In genomic region chr2:3546588-3546987, GRCm38 (mm10) we compare ENCODE assay signal across 9 mouse cellular contexts. TPM values are rescaled to one million over a fixed set of nuclear protein-coding genes. Genes with fewer than 3 reads are reported as not detected.
DNase-seq lines count a peak whose midpoint lies in the region; ATAC-seq lines count a peak whose summit lies in the region.
"Had no signal": no experiment of that assay in that cellular context is flagged by ENCODE, and none has a peak within 500 bp of the region (broad histone marks: within the 10 kb centered on the region; RNA-seq: fewer than 3 reads in every experiment).

No protein-coding gene starts in this region.

- H3K4me3 ChIP-seq in midbrain, embryonic 11.5 days (ENCODE audit: low read depth, low read length): no peak overlapping the region
- no peak overlapping the region for H3K4me3 ChIP-seq in midbrain, embryonic 13.5 days (replicated peaks)
- no peak overlapping the region for H3K4me3 ChIP-seq in limb, embryonic 10.5 days
- H3K4me3 ChIP-seq: stomach, embryonic 15.5 days had no signal

- H3K9me3 ChIP-seq in midbrain, embryonic 11.5 days (ENCODE audit: control insufficient read depth, low read length): no peaks in the 10 kb centered on the region
- H3K9me3 ChIP-seq in midbrain, embryonic 13.5 days: 0 out of 2 replicates have a peak, but pooled peaks cover 3% of the 10 kb centered on the region
- H3K9me3 ChIP-seq in limb, embryonic 10.5 days (replicated peaks): no peaks in the 10 kb centered on the region
- H3K9me3 ChIP-seq: stomach, embryonic 15.5 days had no signal

- no peaks in the 10 kb centered on the region for H3K27me3 ChIP-seq in midbrain, embryonic 11.5 days (ENCODE audit: control insufficient read depth, insufficient read depth, low read length)
- H3K27me3 ChIP-seq in midbrain, embryonic 13.5 days: no peaks in the 10 kb centered on the region
- no peaks in the 10 kb centered on the region for H3K27me3 ChIP-seq in limb, embryonic 10.5 days (ENCODE audit: low read depth, poor library complexity, severe bottlenecking)
- H3K27me3 ChIP-seq: stomach, embryonic 15.5 days had no signal

- 2% methylated on average over 4 of the region's 4 CpGs for WGBS in midbrain, embryonic 11.5 days
- WGBS in midbrain, embryonic 13.5 days: 3% methylated on average over 4 of the region's 4 CpGs
- 6% methylated on average over 4 of the region's 4 CpGs for WGBS in limb, embryonic 10.5 days

- H3K4me2 ChIP-seq in midbrain, embryonic 11.5 days: no peak overlapping the region
- H3K4me2 ChIP-seq in midbrain, embryonic 13.5 days (replicated peaks): no peak overlapping the region
- H3K4me2 ChIP-seq: stomach, embryonic 15.5 days had no signal

- ATAC-seq in midbrain, embryonic 11.5 days (ENCODE audit: low FRiP score): no peak
- no peak for ATAC-seq in midbrain, embryonic 13.5 days

- H3K36me3 ChIP-seq in midbrain, embryonic 11.5 days (ENCODE audit: control insufficient read depth, insufficient read depth, low read length): no peaks in the 10 kb centered on the region
- no peaks in the 10 kb centered on the region for H3K36me3 ChIP-seq in midbrain, embryonic 13.5 days
- no peaks in the 10 kb centered on the region for H3K36me3 ChIP-seq in limb, embryonic 10.5 days
- H3K36me3 ChIP-seq: stomach, embryonic 15.5 days had no signal

- no peaks in the 10 kb centered on the region for H3K4me1 ChIP-seq in midbrain, embryonic 11.5 days (ENCODE audit: control insufficient read depth, insufficient read depth, low read length)
- H3K4me1 ChIP-seq in midbrain, embryonic 13.5 days (replicated peaks): no peaks in the 10 kb centered on the region
- no peaks in the 10 kb centered on the region for H3K4me1 ChIP-seq in limb, embryonic 10.5 days

- no peak overlapping the region for H3K9ac ChIP-seq in midbrain, embryonic 11.5 days (ENCODE audit: low read length)
- no peak overlapping the region for H3K9ac ChIP-seq in midbrain, embryonic 13.5 days (replicated peaks)
- H3K9ac ChIP-seq: stomach, embryonic 15.5 days had no signal

- DNase-seq in midbrain, embryonic 11.5 days (ENCODE audit: low spot score, missing footprints): peak; percentile 90
- DNase-seq in adrenal gland, postnatal 14 days: peak; percentile 68
- DNase-seq in embryo, embryonic 11.5 days (ENCODE audit: low read depth, low spot score): peak; percentile 50
- peak; percentile 64 for DNase-seq in kidney, adult 18-20 months
- DNase-seq in limb, embryonic 10.5 days (ENCODE audit: low spot score): peak; percentile 68
- peak; percentile 37 for DNase-seq in retina, adult 2 months (ENCODE audit: low read depth, low spot score)
- DNase-seq in thymus, postnatal 4 days: peak; percentile 80

- H3K27ac ChIP-seq in midbrain, embryonic 11.5 days (ENCODE audit: low read depth, low read length): no peak overlapping the region
- no peak overlapping the region for H3K27ac ChIP-seq in midbrain, embryonic 13.5 days
- H3K27ac ChIP-seq in limb, embryonic 10.5 days: no peak overlapping the region
- H3K27ac ChIP-seq: stomach, embryonic 15.5 days had no signal

RNA-seq across cellular contexts. Expression of gene Fam107b, which starts 23.7 kb away (rescaled TPM):
- polyA plus RNA-seq in midbrain, embryonic 11.5 days (2014; fragmentation: Nextera tagmentation; extraction: Ambion mirVana): 60.4 and 65.7 TPM in 2 replicates
- 39.1 and 39.4 TPM in 2 replicates for polyA plus RNA-seq in midbrain, embryonic 13.5 days (2015; fragmentation: Nextera tagmentation; extraction: Ambion mirVana)
- total RNA-seq in adrenal gland, postnatal 14 days (2021): 23.4 and 32.4 TPM in 2 replicates
- polyA plus RNA-seq in limb, embryonic 10.5 days (2016; fragmentation: Nextera tagmentation; extraction: Ambion mirVana): 47.5 and 48.8 TPM in 2 replicates

RNA-seq across cellular contexts. Expression of gene Cdnf, which starts 33.8 kb away (rescaled TPM):
- 0.37 TPM in 1 of 2 replicates, not detected in the other for polyA plus RNA-seq in midbrain, embryonic 11.5 days (2014; fragmentation: Nextera tagmentation; extraction: Ambion mirVana)
- 0.13 and 0.31 TPM in 2 replicates for polyA plus RNA-seq in midbrain, embryonic 13.5 days (2015; fragmentation: Nextera tagmentation; extraction: Ambion mirVana)
- total RNA-seq in adrenal gland, postnatal 14 days (2021): 2.2 and 2.4 TPM in 2 replicates
- polyA plus RNA-seq in limb, embryonic 10.5 days (2016; fragmentation: Nextera tagmentation; extraction: Ambion mirVana): 0.06 and 0.24 TPM in 2 replicates

RNA-seq across cellular contexts. Expression of gene Hspa14, which starts 34.0 kb away (rescaled TPM):
- polyA plus RNA-seq in midbrain, embryonic 11.5 days (2014; fragmentation: Nextera tagmentation; extraction: Ambion mirVana): 122 TPM in 2 replicates
- 72.5 and 84.2 TPM in 2 replicates for polyA plus RNA-seq in midbrain, embryonic 13.5 days (2015; fragmentation: Nextera tagmentation; extraction: Ambion mirVana)
- total RNA-seq in adrenal gland, postnatal 14 days (2021): 42.6 and 45.0 TPM in 2 replicates
- 137 and 138 TPM in 2 replicates for polyA plus RNA-seq in limb, embryonic 10.5 days (2016; fragmentation: Nextera tagmentation; extraction: Ambion mirVana)

RNA-seq across cellular contexts. Expression of gene Gm45902, which starts 34.0 kb away (rescaled TPM):
- 8.7 and 9.4 TPM in 2 replicates for polyA plus RNA-seq in midbrain, embryonic 11.5 days (2014; fragmentation: Nextera tagmentation; extraction: Ambion mirVana)
- polyA plus RNA-seq in midbrain, embryonic 13.5 days (2015; fragmentation: Nextera tagmentation; extraction: Ambion mirVana): 8.2 and 9.8 TPM in 2 replicates
- 2.8 and 3.6 TPM in 2 replicates for total RNA-seq in adrenal gland, postnatal 14 days (2021)
- polyA plus RNA-seq in limb, embryonic 10.5 days (2016; fragmentation: Nextera tagmentation; extraction: Ambion mirVana): 9.0 and 10.7 TPM in 2 replicates

Comparison
In these comparisons a context has a peak if more than half of its experiments do, and no peak if none do; other contexts are left out.
1. DNase-seq: peak in every context shown above with its lines; median percentile 90 in midbrain, embryonic 11.5 days; 80 in thymus, postnatal 4 days; 68 in adrenal gland, postnatal 14 days; 68 in limb, embryonic 10.5 days; 64 in kidney, adult 18-20 months; 50 in embryo, embryonic 11.5 days; 37 in retina, adult 2 months.